Mouse (Mus musculus) kidney, embryonic 16.5 days (tissue): Measurements from ENCODE around the gene Eif3g. TPM values are rescaled to one million over a fixed set of nuclear protein-coding genes. Genes with fewer than 3 reads are reported as not detected.
A peak's percentile ranks its signal among the peaks of the same experiment; 100 is the strongest.

Experiments used
- ATAC-seq: fragments of 200-750 bp; cut with Nextera tagmentation; 2 replicates; pipeline ENCODE4 v1.8.0; 2017; ENCODE audit warnings: moderate TSS enrichment; ENCODE audit not compliant: low FRiP score, low TSS enrichment
- H3K27ac ChIP-seq: fragments of 300-500 bp; sonication (generic); 2 replicates; pipeline ENCODE4 v1.5.1; 2014; ENCODE audit warnings: low read length
- H3K27me3 ChIP-seq: fragments of 300-500 bp; sonication (generic); 2 replicates; pipeline ENCODE4 v1.6.1; 2014; ENCODE audit warnings: low read length, control low read depth, mixed read lengths; ENCODE audit not compliant: insufficient read depth
- H3K36me3 ChIP-seq: fragments of 300-500 bp; sonication (generic); 2 replicates; pipeline ENCODE4 v1.6.1; 2014; ENCODE audit warnings: low read length, control low read depth, mixed read lengths; ENCODE audit not compliant: insufficient read depth
- H3K4me1 ChIP-seq: fragments of 300-500 bp; sonication (generic); 2 replicates; pipeline ENCODE4 v1.6.1; 2014; ENCODE audit warnings: low read length, control low read depth, mixed read lengths; ENCODE audit not compliant: insufficient read depth
- H3K4me2 ChIP-seq: fragments of 300-500 bp; sonication (generic); replicated peaks from 2 replicates; pipeline ENCODE4 v1.6.1; 2014; ENCODE audit warnings: low read depth, low read length
- H3K4me3 ChIP-seq: fragments of 300-500 bp; sonication (generic); 2 replicates; pipeline ENCODE4 v1.5.1; 2014; ENCODE audit warnings: mild to moderate bottlenecking, low read length
- H3K9ac ChIP-seq: fragments of 300-500 bp; sonication (generic); replicated peaks from 2 replicates; pipeline ENCODE4 v1.6.1; 2014; ENCODE audit warnings: low read length
- H3K9me3 ChIP-seq: fragments of 300-500 bp; sonication (generic); 2 replicates; pipeline ENCODE4 v1.6.1; 2016; ENCODE audit warnings: low read length, control low read depth
- WGBS: fragments of 180-500 bp; shearing (Covaris S2); extraction: QIAGEN DNeasy Blood & Tissue Kit; methylation state at CpG from one replicate; pipeline ENCODE4 v1.1.7; 2014; 5-methylcytosine and 5-hydroxymethylcytosine counted together
- microRNA-seq: library from miRNA; unstranded; fragments of <30 nt; microRNA quantifications from one replicate; pipeline ENCODE4, GENCODE M21; 2016
- polyA plus RNA-seq: library from polyadenylated mRNA; unstranded; fragments of >200 nt; fragmentation: Nextera tagmentation; extraction: Ambion mirVana; gene quantifications from 2 replicates; pipeline ENCODE4 v1.2.1, GENCODE M21; 2015

Eif3g gene
- polyA plus RNA-seq, 1 experiment from 2014 or later, result 319 TPM

- H3K36me3 ChIP-seq, result 0 out of 2 replicates have a peak, but pooled peaks cover 5% of the 10 kb centered on the region
- H3K27ac ChIP-seq, result no peak overlapping the region
- H3K4me2 ChIP-seq, result no peak overlapping the region
- peaks cover 21% of the 10 kb centered on the region for H3K27me3 ChIP-seq
- 64% methylated on average over 3 of the region's 3 CpGs for WGBS
- no peak for ATAC-seq
- H3K4me3 ChIP-seq, result no peak overlapping the region
- no peak overlapping the region for H3K9ac ChIP-seq
- no peaks in the 10 kb centered on the region for H3K9me3 ChIP-seq
- 0 out of 2 replicates have a peak, but pooled peaks cover 8% of the 10 kb centered on the region for H3K4me1 ChIP-seq
Observed at GRCm38 (mm10) chr9:20866879-20867278, 31.5 kb downstream of the Eif3g start.

DNA sequence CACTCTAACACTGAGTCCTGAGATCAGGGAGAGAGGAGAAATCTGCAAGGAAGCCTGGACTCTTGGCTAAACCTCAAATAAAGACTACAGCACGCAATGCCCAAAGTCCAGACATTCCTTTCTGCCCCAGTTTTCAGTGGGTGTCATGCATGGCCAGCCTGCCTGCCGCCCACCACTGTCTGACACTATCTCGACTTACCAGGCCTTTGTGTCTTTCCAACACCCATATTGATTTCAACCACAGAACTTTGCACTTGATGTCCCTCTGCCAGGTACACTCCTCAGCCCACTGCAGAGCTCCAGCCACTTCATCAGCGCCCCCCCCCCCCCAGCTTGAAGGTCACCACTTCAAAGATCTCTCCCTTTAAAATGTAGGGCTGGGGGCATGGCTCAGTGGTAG lies 36.2 kb downstream of the Eif3g start:
- H3K9ac ChIP-seq, result no peak overlapping the region
- H3K4me2 ChIP-seq, result no peak overlapping the region
- no peaks in the 10 kb centered on the region for H3K36me3 ChIP-seq
- no peak for ATAC-seq
- no peak overlapping the region for H3K27ac ChIP-seq
- H3K4me3 ChIP-seq, result no peak overlapping the region
- 34% methylated on average over 4 of the region's 4 CpGs for WGBS
- no peaks in the 10 kb centered on the region for H3K27me3 ChIP-seq
- no peaks in the 10 kb centered on the region for H3K9me3 ChIP-seq
- no peaks in the 10 kb centered on the region for H3K4me1 ChIP-seq

DNA sequence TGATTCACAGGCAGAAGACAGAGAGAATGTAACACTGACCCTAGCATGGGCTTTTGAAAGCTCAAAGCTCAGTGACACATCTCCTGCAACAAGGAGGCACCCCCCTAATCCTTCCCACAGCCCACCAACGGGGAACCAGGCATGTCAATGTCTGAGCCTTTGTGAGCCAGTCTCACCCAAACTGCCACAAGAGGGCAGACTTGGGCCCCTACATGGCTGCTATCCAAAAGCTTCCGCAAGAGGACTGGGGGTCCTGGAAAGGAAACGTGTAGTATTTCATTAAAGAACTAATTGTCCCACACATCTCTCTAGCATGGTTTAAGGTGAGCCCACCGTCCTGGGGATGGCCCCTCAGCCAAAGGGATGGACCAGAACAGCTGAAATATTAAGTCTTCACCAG lies 36.6 kb downstream of the Eif3g start:
- H3K27me3 ChIP-seq, result no peaks in the 10 kb centered on the region
- ATAC-seq, result no peak
- H3K9ac ChIP-seq, result no peak overlapping the region
- 9% methylated on average over 4 of the region's 4 CpGs for WGBS
- no peaks in the 10 kb centered on the region for H3K9me3 ChIP-seq
- no peak overlapping the region for H3K4me2 ChIP-seq
- H3K4me3 ChIP-seq, result no peak overlapping the region
- H3K27ac ChIP-seq, result no peak overlapping the region
- H3K36me3 ChIP-seq, result no peaks in the 10 kb centered on the region
- no peaks in the 10 kb centered on the region for H3K4me1 ChIP-seq

DNA sequence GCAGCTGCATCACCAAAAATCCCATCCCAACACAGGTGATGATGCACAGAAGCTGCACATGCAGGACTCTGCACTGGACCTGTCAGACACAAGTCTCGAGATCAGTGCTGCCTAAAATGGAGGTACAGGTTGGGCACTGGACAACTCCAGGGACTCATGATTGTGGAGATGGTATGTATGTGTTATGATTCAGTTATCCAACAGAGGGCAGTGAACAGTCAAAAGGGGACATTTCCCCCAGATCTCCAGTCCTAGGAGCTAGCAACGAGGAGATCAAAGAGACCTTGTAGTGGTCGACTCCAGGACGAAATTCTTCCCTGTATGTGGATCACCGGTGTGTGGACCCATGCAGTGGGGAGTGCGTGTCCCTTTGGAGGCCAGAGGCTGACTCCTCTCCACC lies 38.5 kb downstream of the Eif3g start:
- H3K9me3 ChIP-seq, result no peaks in the 10 kb centered on the region
- WGBS, result 44% methylated on average over 6 of the region's 6 CpGs
- no peak overlapping the region for H3K9ac ChIP-seq
- H3K4me3 ChIP-seq, result no peak overlapping the region
- H3K27ac ChIP-seq, result no peak overlapping the region
- no peak for ATAC-seq
- H3K4me1 ChIP-seq, result no peaks in the 10 kb centered on the region
- H3K4me2 ChIP-seq, result no peak overlapping the region
- H3K27me3 ChIP-seq, result no peaks in the 10 kb centered on the region
- H3K36me3 ChIP-seq, result no peaks in the 10 kb centered on the region

DNA sequence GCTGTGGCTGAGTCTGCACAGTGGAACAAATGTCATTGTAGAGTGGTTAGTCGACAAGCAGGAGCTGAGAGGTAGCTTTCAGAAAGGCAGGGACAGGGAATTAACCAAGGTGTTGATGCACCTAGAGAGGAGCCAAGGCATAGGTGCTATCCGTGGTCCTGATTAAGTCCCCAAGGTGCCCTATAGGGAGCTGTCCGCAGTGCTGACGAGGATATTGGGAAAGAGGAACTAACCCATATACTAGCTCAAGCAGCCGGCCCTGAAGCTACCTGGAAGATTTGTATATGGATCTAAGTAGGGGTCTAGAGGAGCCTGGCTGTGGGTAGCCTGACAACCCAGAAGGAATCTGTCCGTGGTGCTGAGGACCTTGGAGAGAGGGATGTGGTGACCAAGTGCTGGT lies 41.3 kb downstream of the Eif3g start:
- Histone ChIP-seq H3K36me3 (no peaks in the 10 kb centered on the region), H3K9me3 (no peaks in the 10 kb centered on the region), H3K27ac (no peak overlapping the region), H3K4me3 (no peak overlapping the region), H3K27me3 (no peaks in the 10 kb centered on the region), H3K9ac (no peak overlapping the region), H3K4me1 (no peaks in the 10 kb centered on the region), H3K4me2 (no peak overlapping the region)
- ATAC-seq, result peak; percentile 46; the same call in 1 of the 2 replicates
- 3% methylated on average over 6 of the region's 6 CpGs for WGBS

DNA sequence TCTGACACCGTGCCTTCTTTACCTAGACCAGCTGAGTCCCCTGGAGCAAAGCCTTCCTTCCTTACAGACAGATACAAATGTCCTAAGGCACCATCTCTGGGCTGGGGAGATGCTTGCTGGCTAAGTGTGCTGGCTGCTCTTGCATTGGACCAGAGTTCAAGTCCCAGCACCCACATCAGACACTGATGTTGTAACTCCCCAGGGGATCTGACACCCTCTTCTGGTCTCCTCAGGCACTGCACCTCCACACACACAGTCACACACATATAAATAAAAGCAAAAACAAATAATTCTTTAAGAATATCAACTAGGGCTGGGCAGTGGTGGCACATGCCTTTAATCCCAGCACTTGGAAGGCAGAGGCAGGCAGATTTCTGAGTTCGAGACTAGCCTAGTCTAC lies 48.2 kb downstream of the Eif3g start:
- Histone ChIP-seq H3K9me3 (no peaks in the 10 kb centered on the region), H3K4me1 (no peaks in the 10 kb centered on the region), H3K27me3 (no peaks in the 10 kb centered on the region), H3K27ac (no peak overlapping the region), H3K9ac (no peak overlapping the region), H3K36me3 (no peaks in the 10 kb centered on the region), H3K4me3 (no peak overlapping the region), H3K4me2 (no peak overlapping the region)
- no peak for ATAC-seq
- 88% methylated on average over 2 of the region's 2 CpGs for WGBS

Small RNA genes within 50 kb of the gene (microRNA-seq; reads per million reads assigned to microRNA genes)
- gene Mir7081, result 0.79 reads per million

Other genes starting within 250 kb of the Eif3g start
- gene Pin1, start 246.5 kb downstream of the Eif3g start, polyA plus RNA-seq, result 55.8 and 61.2 TPM in 2 replicates
- 6.5 and 6.6 TPM in 2 replicates for gene Olfm2, start 152.3 kb downstream of the Eif3g start, polyA plus RNA-seq
- gene Col5a3, start 83.6 kb downstream of the Eif3g start, polyA plus RNA-seq, result 2.5 TPM in 2 replicates
- gene Rdh8, start 80.1 kb downstream of the Eif3g start, polyA plus RNA-seq, result not detected in 2 replicates
- 18.8 and 20.1 TPM in 2 replicates for gene A230050P20Rik, start 30.0 kb downstream of the Eif3g start, polyA plus RNA-seq
- gene Angptl6, start 18.9 kb downstream of the Eif3g start, polyA plus RNA-seq, result 2.9 and 3.6 TPM in 2 replicates
- gene Ppan, start 10.4 kb downstream of the Eif3g start, polyA plus RNA-seq, result 94.3 and 95.3 TPM in 2 replicates
- 107 and 110 TPM in 2 replicates for gene Dnmt1, start 61.3 kb upstream of the Eif3g start, polyA plus RNA-seq
- 35.1 and 37.7 TPM in 2 replicates for gene S1pr2, start 78.2 kb upstream of the Eif3g start, polyA plus RNA-seq
- gene Mrpl4, start 104.1 kb upstream of the Eif3g start, polyA plus RNA-seq, result 161 and 169 TPM in 2 replicates
- 14.2 and 18.0 TPM in 2 replicates for gene Icam1, start 117.4 kb upstream of the Eif3g start, polyA plus RNA-seq
- 0.84 and 0.91 TPM in 2 replicates for gene Icam4, start 130.8 kb upstream of the Eif3g start, polyA plus RNA-seq
- 0.39 and 0.45 TPM in 2 replicates for gene Icam5, start 133.4 kb upstream of the Eif3g start, polyA plus RNA-seq
- 0.59 and 0.64 TPM in 2 replicates for gene Zglp1, start 168.5 kb upstream of the Eif3g start, polyA plus RNA-seq
- gene Gm49373, start 174.5 kb upstream of the Eif3g start, polyA plus RNA-seq, result 0.77 and 0.84 TPM in 2 replicates
- gene Fdx1l, start 175.0 kb upstream of the Eif3g start, polyA plus RNA-seq, result 56.1 and 65.7 TPM in 2 replicates
- 2.1 and 3.7 TPM in 2 replicates for gene Gm38431, start 193.4 kb upstream of the Eif3g start, polyA plus RNA-seq
- 66.8 and 78.7 TPM in 2 replicates for gene Raver1, start 193.4 kb upstream of the Eif3g start, polyA plus RNA-seq
- 16.1 and 16.3 TPM in 2 replicates for gene Tyk2, start 232.6 kb upstream of the Eif3g start, polyA plus RNA-seq